Mouse (Mus musculus) embryonic facial prominence, embryonic 15.5 days (tissue): ENCODE results near the gene Adck1. TPM values are rescaled to one million over a fixed set of nuclear protein-coding genes. Genes with fewer than 3 reads are reported as not detected.
"Not testable (repeated sequence)": the region's sequence is repeated elsewhere in the genome, so short reads cannot be mapped to it uniquely, and the experiment has no call there.

Source experiments
- ATAC-seq: fragments of 200-750 bp; cut with Nextera tagmentation; 2 replicates; pipeline ENCODE4 v1.8.0; 2017; ENCODE audit warnings: low read depth, moderate TSS enrichment; ENCODE audit not compliant: insufficient number of reproducible peaks, low FRiP score, low TSS enrichment
- H3K27ac ChIP-seq: fragments of 300-500 bp; sonication (generic); replicated peaks from 2 replicates; pipeline ENCODE4 v1.5.1; 2015; ENCODE audit warnings: mild to moderate bottlenecking, inconsistent platforms
- H3K27me3 ChIP-seq: fragments of 300-500 bp; sonication (generic); 2 replicates; pipeline ENCODE4 v1.6.1; 2015; ENCODE audit warnings: inconsistent platforms
- H3K36me3 ChIP-seq: fragments of 300-500 bp; sonication (generic); 2 replicates; pipeline ENCODE4 v1.6.1; 2015; ENCODE audit warnings: mild to moderate bottlenecking, inconsistent platforms
- H3K4me1 ChIP-seq: fragments of 300-500 bp; sonication (generic); 2 replicates; pipeline ENCODE4 v1.6.1; 2015; ENCODE audit warnings: inconsistent platforms
- H3K4me2 ChIP-seq: fragments of 300-500 bp; sonication (generic); replicated peaks from 2 replicates; pipeline ENCODE4 v1.6.1; 2015; ENCODE audit warnings: mild to moderate bottlenecking, inconsistent platforms
- H3K4me3 ChIP-seq: fragments of 300-500 bp; sonication (generic); replicated peaks from 2 replicates; pipeline ENCODE4 v1.5.1; 2015; ENCODE audit warnings: mild to moderate bottlenecking, inconsistent platforms
- H3K9ac ChIP-seq: fragments of 300-500 bp; sonication (generic); 2 replicates; pipeline ENCODE4 v1.6.1; 2015; ENCODE audit warnings: inconsistent platforms
- H3K9me3 ChIP-seq: fragments of 300-500 bp; sonication (generic); replicated peaks from 2 replicates; pipeline ENCODE4 v1.6.1; 2016; ENCODE audit warnings: inconsistent platforms
- WGBS: fragments of 180-500 bp; shearing (Covaris S2); methylation state at CpG from one replicate; pipeline ENCODE4 v1.1.7; 2015; 5-methylcytosine and 5-hydroxymethylcytosine counted together
- polyA plus RNA-seq: library from polyadenylated mRNA; unstranded; fragments of >200 nt; fragmentation: Nextera tagmentation; extraction: Ambion mirVana; gene quantifications from 2 replicates; pipeline ENCODE4 v1.2.1, GENCODE M21; 2015

Gene Adck1
- polyA plus RNA-seq, 1 experiment from 2014 or later = 19.1 TPM

- no peak overlapping the region for H3K9ac ChIP-seq
- no peaks in the 10 kb centered on the region for H3K27me3 ChIP-seq
- WGBS = 100% methylated on average over 1 of the region's 1 CpGs
- H3K36me3 ChIP-seq = peaks cover 3% of the 10 kb centered on the region; the same call in 1 of the 2 replicates
- H3K4me3 ChIP-seq = no peak overlapping the region
- H3K4me2 ChIP-seq = no peak overlapping the region
- no peak overlapping the region for H3K27ac ChIP-seq
- ATAC-seq = no peak
- H3K4me1 ChIP-seq = no peaks in the 10 kb centered on the region
- H3K9me3 ChIP-seq = no peaks in the 10 kb centered on the region
Measured at GRCm38 (mm10) chr12:88457021-88457420, 96.7 kb downstream of the Adck1 start.

DNA sequence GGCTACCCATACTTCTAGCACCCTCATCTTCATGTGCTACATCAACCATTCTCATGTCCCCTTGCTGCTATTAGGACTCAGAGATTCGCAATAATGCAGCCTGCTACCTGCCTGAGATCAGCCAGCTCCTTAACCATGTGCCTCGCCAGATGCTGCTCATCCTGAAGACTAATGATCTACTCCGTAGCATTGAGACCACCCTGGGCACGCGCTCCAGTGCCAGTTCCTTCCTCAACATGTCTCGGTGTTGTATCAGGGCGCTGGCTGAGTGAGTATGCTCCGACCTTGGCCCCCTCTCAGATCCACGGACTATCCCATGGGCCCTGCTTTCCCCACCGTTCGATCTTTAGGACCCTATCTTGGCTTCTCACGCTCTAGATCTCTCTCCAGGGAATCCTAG is 98.6 kb downstream of the Adck1 start:
- Histone ChIP-seq H3K9me3 (no peaks in the 10 kb centered on the region), H3K9ac (no peak overlapping the region), H3K27me3 (no peaks in the 10 kb centered on the region), H3K4me1 (no peaks in the 10 kb centered on the region), H3K36me3 (peaks cover 3% of the 10 kb centered on the region; the same call in 1 of the 2 replicates), H3K4me3 (no peak overlapping the region), H3K27ac (no peak overlapping the region), H3K4me2 (no peak overlapping the region)
- no peak for ATAC-seq
- 93% methylated on average over 12 of the region's 12 CpGs for WGBS

- no peaks in the 10 kb centered on the region for H3K9me3 ChIP-seq
- no peaks in the 10 kb centered on the region for H3K4me1 ChIP-seq
- H3K27ac ChIP-seq = no peak overlapping the region
- ATAC-seq = no peak
- peaks cover 3% of the 10 kb centered on the region; the same call in 1 of the 2 replicates for H3K36me3 ChIP-seq
- no peak overlapping the region for H3K4me2 ChIP-seq
- H3K4me3 ChIP-seq = no peak overlapping the region
- H3K27me3 ChIP-seq = no peaks in the 10 kb centered on the region
- WGBS = 89% methylated on average over 1 of the region's 1 CpGs
- H3K9ac ChIP-seq = no peak overlapping the region
Measured at GRCm38 (mm10) chr12:88459461-88459860, 99.1 kb downstream of the Adck1 start.

DNA sequence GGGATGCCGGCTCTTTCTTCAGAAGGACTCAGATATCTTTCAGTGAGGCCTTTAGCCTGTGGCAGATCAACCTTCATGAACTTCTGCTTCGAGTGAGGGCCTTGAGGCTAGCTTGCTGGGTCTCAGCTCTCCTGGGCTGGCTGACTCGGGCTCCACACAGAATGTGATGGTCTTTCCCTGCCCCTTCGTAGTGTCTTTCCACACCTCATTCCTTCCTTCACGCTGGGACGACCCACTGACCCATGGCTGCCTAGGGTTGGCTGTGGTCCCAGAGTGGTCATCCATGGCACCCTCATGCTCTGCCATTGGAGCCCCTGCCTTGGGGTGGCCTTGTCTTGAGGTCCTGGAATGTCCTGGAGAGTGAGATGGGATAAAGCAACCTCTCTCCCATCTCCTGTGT is 100.7 kb downstream of the Adck1 start:
- Histone ChIP-seq H3K36me3 (peaks cover 3% of the 10 kb centered on the region; the same call in 1 of the 2 replicates), H3K9me3 (no peaks in the 10 kb centered on the region), H3K4me1 (no peaks in the 10 kb centered on the region), H3K27ac (no peak overlapping the region), H3K9ac (no peak overlapping the region), H3K4me3 (no peak overlapping the region), H3K4me2 (no peak overlapping the region), H3K27me3 (no peaks in the 10 kb centered on the region)
- WGBS = 91% methylated on average over 6 of the region's 6 CpGs
- ATAC-seq = no peak

- Histone ChIP-seq H3K9me3 (no peaks in the 10 kb centered on the region), H3K9ac (no peak overlapping the region), H3K4me1 (no peaks in the 10 kb centered on the region), H3K4me3 (no peak overlapping the region), H3K27ac (no peak overlapping the region), H3K36me3 (no peaks in the 10 kb centered on the region), H3K4me2 (no peak overlapping the region), H3K27me3 (no peaks in the 10 kb centered on the region)
- 74% methylated on average over 10 of the region's 10 CpGs for WGBS
- ATAC-seq = no peak
Measured at GRCm38 (mm10) chr12:88463588-88464290, 103.4 kb downstream of the Adck1 start.

- Histone ChIP-seq H3K4me2 (no peak overlapping the region), H3K27me3 (no peaks in the 10 kb centered on the region), H3K9me3 (no peaks in the 10 kb centered on the region), H3K27ac (no peak overlapping the region), H3K4me3 (no peak overlapping the region), H3K9ac (no peak overlapping the region), H3K4me1 (no peaks in the 10 kb centered on the region), H3K36me3 (no peaks in the 10 kb centered on the region)
- WGBS = 73% methylated on average over 6 of the region's 6 CpGs
- ATAC-seq = no peak
Measured at GRCm38 (mm10) chr12:88466801-88467200, 106.4 kb downstream of the Adck1 start.

DNA sequence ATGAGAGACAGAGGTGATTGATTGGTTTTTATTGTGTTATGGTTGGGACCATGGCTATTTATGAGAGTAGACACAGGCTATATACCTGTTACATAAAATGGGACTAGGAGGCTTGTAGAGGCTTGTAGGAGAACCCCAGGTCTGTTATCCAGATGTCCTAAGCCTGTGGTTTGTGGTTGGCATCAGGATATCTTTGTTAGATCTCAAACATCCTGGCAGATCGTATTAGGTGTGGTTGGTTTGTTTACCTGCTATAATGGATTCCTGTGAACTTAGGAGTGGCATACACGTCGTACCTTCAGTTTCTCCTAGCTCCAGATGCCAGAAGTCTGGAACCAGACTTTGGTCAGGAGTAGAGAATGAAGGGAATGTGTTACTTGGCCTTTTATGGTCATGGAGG is 106.9 kb downstream of the Adck1 start:
- H3K9me3 ChIP-seq = no peaks in the 10 kb centered on the region
- WGBS = 58% methylated on average over 3 of the region's 3 CpGs
- no peak for ATAC-seq
- no peak overlapping the region for H3K9ac ChIP-seq
- H3K4me1 ChIP-seq = no peaks in the 10 kb centered on the region
- H3K4me3 ChIP-seq = no peak overlapping the region
- no peak overlapping the region for H3K4me2 ChIP-seq
- no peaks in the 10 kb centered on the region for H3K36me3 ChIP-seq
- no peaks in the 10 kb centered on the region for H3K27me3 ChIP-seq
- H3K27ac ChIP-seq = no peak overlapping the region

GRCm38 (mm10) chr12:88467935-88468465 is 107.6 kb downstream of the Adck1 start:
- 68% methylated on average over 5 of the region's 5 CpGs for WGBS
- Histone ChIP-seq H3K9me3 (no peaks in the 10 kb centered on the region), H3K4me2 (no peak overlapping the region), H3K27me3 (no peaks in the 10 kb centered on the region), H3K4me1 (no peaks in the 10 kb centered on the region), H3K36me3 (no peaks in the 10 kb centered on the region), H3K4me3 (no peak overlapping the region), H3K27ac (no peak overlapping the region), H3K9ac (no peak overlapping the region)
- ATAC-seq = no peak

GRCm38 (mm10) chr12:88468691-88469090 is 108.3 kb downstream of the Adck1 start:
- Histone ChIP-seq H3K4me1 (no peaks in the 10 kb centered on the region), H3K27ac (no peak overlapping the region), H3K36me3 (no peaks in the 10 kb centered on the region), H3K27me3 (no peaks in the 10 kb centered on the region), H3K4me2 (no peak overlapping the region), H3K4me3 (no peak overlapping the region), H3K9me3 (no peaks in the 10 kb centered on the region), H3K9ac (no peak overlapping the region)
- WGBS = 74% methylated on average over 6 of the region's 6 CpGs
- ATAC-seq = no peak

DNA sequence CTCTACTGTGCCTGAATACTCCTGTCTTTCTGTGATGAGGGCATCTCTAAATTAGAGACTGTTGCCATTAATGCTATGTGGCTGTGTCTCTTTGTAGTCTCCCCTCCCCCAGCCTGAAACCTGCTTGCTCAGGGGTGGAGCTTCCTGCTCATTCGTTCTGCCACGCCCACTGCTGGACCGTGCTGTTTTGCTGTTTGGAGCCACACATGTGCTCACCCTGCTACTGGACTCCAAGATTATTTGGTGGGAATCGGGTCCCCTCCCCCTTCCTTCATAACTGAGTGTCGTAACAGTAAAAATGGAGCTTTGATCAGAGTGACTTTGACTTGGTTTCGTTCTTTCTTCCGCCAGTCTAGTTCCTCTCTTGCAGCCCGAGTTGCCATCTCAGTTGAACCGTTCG is 111.5 kb downstream of the Adck1 start:
- not testable (repeated sequence) for H3K36me3 ChIP-seq, H3K4me2 ChIP-seq, H3K9me3 ChIP-seq, H3K9ac ChIP-seq, H3K4me3 ChIP-seq, H3K27me3 ChIP-seq, H3K27ac ChIP-seq, H3K4me1 ChIP-seq, ATAC-seq
- 64% methylated on average over 10 of the region's 10 CpGs for WGBS

DNA sequence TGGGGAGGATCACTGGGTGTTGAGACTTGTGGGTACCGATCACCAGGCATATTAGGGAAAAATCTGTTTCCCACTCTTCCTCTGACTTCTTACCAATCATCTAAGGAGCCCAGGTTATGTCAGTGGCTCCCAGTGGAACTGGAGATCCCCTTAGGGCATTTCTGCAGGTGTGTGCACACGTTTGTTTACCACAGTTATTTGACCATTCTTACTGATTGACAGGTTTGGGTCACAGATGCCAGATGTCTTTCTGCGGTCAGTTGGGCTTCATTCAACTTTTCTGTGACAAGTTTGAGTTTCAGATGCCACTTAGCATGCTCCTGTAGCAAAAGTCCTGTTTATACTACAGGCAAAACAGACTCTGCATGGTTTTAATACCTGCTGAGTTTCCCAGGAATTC is 112.5 kb downstream of the Adck1 start:
- H3K27ac ChIP-seq = no peak overlapping the region
- H3K27me3 ChIP-seq = no peaks in the 10 kb centered on the region
- no peak for ATAC-seq
- no peak overlapping the region for H3K4me3 ChIP-seq
- no peak overlapping the region for H3K9ac ChIP-seq
- H3K9me3 ChIP-seq = no peaks in the 10 kb centered on the region
- H3K36me3 ChIP-seq = no peaks in the 10 kb centered on the region
- H3K4me1 ChIP-seq = no peaks in the 10 kb centered on the region
- WGBS = 52% methylated on average over 3 of the region's 3 CpGs
- no peak overlapping the region for H3K4me2 ChIP-seq

DNA sequence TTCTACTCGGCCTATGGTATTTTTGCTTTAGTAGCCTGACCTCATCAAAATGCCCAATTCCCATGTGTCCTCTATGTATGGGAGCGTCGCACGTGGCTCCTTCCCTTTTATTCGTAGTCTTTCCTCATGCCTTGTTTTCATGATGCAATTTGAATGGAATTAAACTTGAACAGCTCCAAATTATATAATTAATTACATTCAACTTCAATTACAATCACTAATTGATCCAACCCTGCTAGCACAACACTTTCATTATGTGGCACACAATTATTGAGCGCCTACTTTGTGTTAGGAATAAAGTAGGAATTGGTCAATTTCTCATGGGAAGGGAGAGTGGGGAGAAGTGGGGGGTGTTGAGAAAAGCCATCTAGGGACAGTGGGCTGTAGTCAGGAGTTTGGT is 113.4 kb downstream of the Adck1 start:
- WGBS = 53% methylated on average over 6 of the region's 6 CpGs
- no peak for ATAC-seq
- H3K27me3 ChIP-seq = no peaks in the 10 kb centered on the region
- no peaks in the 10 kb centered on the region for H3K36me3 ChIP-seq
- H3K4me2 ChIP-seq = no peak overlapping the region
- no peak overlapping the region for H3K9ac ChIP-seq
- no peak overlapping the region for H3K4me3 ChIP-seq
- no peaks in the 10 kb centered on the region for H3K4me1 ChIP-seq
- H3K9me3 ChIP-seq = no peaks in the 10 kb centered on the region
- H3K27ac ChIP-seq = no peak overlapping the region
